Mouse (Mus musculus) gastrocnemius, postnatal 14 days (tissue): ENCODE results near the gene Tns1. TPM values are rescaled to one million over a fixed set of nuclear protein-coding genes. Genes with fewer than 3 reads are reported as not detected.

Source experiments
- DNase-seq: peaks from one replicate; pipeline ENCODE4 v3.0.0; 2021; ENCODE audit warnings: mixed read lengths
- intact Hi-C: fragments of 180-260 bp; cut with DNase I; formaldehyde crosslinking; loops from one replicate; pipeline ENCODE4 v1.15.1; 2025; ENCODE audit warnings: low total_unique reads
- total RNA-seq, 2 experiments: library from RNA; stranded (reverse); gene quantifications; 2 replicates each; pipeline ENCODE4 v1.2.3; 2021

Gene Tns1
- total RNA-seq, 2 experiments from 2014 or later = 176 to 217 TPM

DNA sequence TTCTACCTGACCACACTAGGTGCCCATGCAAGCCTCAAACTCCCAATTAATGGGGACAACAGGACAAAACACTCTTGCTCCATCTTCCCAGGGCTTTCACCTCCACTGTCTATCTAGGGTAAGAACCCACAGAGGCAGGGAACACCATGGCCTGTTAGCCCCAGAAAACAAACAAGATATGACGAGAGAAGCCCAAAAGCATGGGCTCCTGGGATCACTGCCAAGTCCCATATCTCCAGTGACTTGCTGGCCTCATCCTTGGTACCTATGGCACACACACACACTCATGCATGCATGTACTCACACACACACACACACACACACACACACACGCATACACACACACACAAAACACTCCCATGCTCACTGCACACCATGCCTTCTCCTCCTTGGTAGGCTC lies 120.5 kb downstream of the Tns1 start:
- intact Hi-C loops = no loop called here
- DNase-seq = no peak

DNA sequence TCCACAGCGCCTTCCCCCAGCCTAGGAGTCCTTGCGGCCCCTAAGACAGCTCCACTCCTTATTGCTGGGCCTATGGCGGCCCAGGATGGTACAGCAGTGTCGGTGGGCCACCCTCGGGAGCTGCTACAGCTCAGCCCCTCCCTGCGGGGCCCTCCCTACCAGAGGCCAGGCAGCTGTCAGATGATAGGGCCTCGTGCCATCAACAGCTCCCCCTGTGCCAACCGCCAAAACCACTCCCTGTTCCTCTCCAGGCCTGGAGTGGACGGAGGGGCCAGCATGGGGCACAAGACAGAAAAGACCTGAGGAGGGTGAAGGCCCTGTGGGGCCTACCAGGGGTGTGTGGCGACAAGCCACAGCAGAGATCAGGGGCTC lies 122.8 kb downstream of the Tns1 start:
- peak; percentile 72 for DNase-seq
- intact Hi-C loops = no loop called here

DNA sequence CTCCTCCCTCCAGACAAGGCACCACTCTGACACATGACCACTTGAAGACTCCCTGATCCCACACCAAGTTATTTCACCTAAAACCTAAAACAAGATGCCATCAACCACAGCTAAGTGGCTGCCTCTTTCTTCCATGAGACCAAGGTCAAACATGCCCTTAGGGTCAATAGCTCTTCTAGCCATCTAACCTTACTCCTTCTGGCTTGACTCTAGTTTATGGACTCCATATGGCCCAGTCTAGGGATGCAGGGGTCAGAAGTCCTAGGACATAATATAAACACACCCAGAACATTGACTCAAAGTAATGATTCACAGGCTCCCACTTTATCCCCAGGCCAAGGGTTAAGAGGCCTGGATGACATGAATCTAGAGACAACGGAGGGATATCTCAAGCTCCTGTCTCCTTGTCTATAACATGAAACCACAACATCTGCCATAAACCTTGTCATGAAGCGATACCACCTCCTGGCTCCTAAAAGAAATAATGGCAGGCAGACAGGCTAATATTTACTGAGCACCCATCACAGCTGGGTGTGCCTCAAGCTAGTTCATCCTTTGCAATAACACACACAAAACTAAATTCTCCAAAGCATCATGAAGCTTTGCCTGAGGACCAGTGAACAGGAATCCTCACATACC lies 123.3 kb downstream of the Tns1 start:
- intact Hi-C loops = no loop called here
- DNase-seq = no peak

- intact Hi-C loops = no loop called here
- no peak for DNase-seq
Observed at GRCm38 (mm10) chr1:74000191-74000651, 124.0 kb downstream of the Tns1 start.

- intact Hi-C loops = no loop called here
- no peak for DNase-seq
Observed at GRCm38 (mm10) chr1:73999533-73999932, 124.7 kb downstream of the Tns1 start.

GRCm38 (mm10) chr1:73998925-73999375 lies 125.3 kb downstream of the Tns1 start:
- intact Hi-C loops = no loop called here

DNA sequence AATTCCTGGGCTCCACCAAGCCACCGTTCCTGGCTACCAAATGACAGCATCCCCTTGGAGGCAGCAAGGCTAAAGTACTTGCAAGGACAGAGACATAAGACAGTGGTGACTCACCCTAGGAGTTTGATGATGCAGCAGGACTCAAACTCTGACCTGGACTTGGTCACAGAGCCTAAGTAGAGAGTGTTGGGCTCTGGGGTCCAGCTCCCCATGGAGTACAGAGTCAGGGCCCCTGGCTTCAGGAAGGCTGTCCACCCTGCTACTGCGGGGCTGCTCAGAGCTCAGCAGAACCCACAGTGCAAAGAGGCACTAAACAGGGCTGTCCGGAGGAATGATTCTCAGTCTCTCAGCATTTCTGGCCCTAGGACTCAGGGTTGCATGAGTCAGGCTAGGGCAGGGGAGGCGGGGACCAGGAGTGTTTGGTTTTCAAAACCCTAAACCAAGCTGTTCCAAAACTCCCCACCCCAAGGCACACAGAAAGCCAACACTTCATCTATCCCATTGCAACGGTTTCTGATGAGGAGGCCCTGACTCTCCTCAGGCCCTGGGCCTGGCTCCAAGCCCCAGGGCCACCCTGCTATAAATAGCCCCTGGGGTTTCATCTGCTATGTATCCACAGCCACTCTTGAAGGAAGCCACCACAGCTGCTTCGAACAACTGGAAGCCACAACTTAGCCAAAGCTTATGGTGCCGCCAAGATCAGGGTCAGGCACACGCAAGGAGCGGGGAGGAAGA lies 126.0 kb downstream of the Tns1 start:
- peak; percentile 65 for DNase-seq
- intact Hi-C loops = no loop called here

More at GRCm38 (mm10) chr1:73998925-73999375, 125.3 kb downstream of the Tns1 start:
- no peak for DNase-seq

- DNase-seq = no peak
- intact Hi-C loops = no loop called here
Observed at GRCm38 (mm10) chr1:73997341-73997740, 126.9 kb downstream of the Tns1 start.

GRCm38 (mm10) chr1:73996650-73997049 lies 127.6 kb downstream of the Tns1 start:
- intact Hi-C loops = no loop called here

GRCm38 (mm10) chr1:73996209-73996608 lies 128.0 kb downstream of the Tns1 start:
- intact Hi-C loops = no loop called here
- DNase-seq = peak; percentile 79

More at GRCm38 (mm10) chr1:73996650-73997049, 127.6 kb downstream of the Tns1 start:
- DNase-seq = no peak

- no peak for DNase-seq
- intact Hi-C loops = no loop called here
Observed at GRCm38 (mm10) chr1:73995063-73995810, 129.0 kb downstream of the Tns1 start.

GRCm38 (mm10) chr1:73993901-73994426 lies 130.3 kb downstream of the Tns1 start:
- intact Hi-C loops = no loop called here
- DNase-seq = peak; percentile 72

GRCm38 (mm10) chr1:73993279-73993678 lies 131.0 kb downstream of the Tns1 start:
- DNase-seq = no peak
- intact Hi-C loops = no loop called here

DNA sequence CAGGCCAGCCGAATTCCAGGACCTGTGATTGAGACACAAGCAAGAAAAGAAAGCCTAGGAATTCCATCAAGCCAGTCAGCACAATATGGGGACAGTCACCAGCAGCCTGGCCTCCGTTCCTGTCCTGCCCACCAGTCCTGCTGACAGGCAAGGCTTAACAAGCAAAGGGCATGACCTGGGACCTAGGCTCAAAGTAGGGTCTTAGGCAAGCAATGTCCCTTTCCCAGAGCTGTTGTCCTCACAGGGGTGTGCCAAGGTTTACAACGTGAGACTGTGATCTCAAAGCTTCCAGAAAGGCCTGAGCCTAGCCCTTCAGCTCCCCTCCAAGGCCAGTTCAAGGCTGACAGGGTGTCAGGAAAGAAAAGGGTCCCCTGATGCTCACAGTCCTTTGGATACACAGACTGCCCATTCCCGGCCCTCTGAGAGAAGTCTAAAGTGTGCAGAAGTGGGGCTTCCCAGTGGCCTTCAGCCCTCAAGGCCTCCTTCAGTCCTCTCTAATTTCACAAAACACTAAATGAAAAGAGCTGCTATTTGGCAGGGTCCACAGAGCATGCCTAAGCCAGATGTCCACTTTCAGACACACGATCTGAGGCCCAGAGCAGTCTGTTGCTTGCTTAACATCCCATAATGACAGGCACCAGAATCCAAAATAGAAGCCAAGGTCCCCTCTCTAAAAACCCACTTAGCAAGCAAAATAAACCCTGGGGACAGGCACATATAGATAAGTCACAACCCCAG lies 131.9 kb downstream of the Tns1 start:
- DNase-seq = no peak
- intact Hi-C loops = no loop called here

DNA sequence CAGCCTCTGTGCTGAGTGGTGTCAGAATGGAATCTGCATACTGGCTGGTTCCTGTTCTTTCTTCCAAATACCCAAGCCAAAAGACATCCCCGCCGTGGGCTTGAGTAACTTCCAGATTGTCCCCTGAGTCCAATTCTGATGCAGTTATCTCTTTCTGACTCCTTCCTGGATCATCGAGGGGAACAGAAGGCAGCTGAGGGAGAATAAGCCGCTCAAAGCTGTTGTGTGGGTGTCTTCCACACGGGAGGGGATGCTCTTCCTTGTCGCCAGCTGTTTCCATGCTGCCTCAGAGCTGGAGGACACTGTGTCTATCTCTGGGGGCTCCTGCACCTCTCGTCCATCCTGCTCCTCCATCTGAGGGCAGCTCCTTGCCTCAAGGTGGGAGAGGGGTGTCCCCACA lies 133.0 kb downstream of the Tns1 start:
- intact Hi-C loops = no loop called here

GRCm38 (mm10) chr1:73990024-73990423 lies 134.2 kb downstream of the Tns1 start:
- DNase-seq = no peak
- intact Hi-C loops = no loop called here

More for the DNA sequence above, 133.0 kb downstream of the Tns1 start:
- DNase-seq = no peak

DNA sequence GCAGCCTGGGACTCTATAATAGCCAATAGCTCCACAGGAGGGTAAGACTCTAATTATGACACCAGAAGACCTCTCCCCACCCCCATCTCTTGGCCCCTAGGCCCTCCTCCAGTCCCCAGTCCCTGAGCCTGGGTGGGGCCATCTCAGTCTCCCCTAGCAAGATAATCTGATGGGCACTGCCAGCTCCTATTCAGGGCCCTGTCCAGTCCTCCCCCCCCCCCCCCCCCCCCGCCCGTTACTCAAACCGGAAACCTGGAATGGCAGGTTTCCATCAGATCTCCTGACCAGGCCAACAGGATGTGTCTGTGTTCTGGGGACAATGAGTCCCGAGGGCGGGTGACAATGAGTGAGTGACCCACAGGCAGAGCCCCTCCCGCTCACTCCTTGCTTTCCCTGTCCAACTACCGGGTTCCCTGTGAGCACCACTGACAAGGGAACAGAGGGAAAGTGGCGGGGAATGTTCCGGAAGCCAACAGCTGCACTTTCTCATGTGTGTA lies 136.5 kb downstream of the Tns1 start:
- intact Hi-C loops = loop anchor here (5.0 kb wide), 1 partner anchor 90 kb away; no protein-coding TSS in a partner anchor
- peak; percentile 38 for DNase-seq

DNA sequence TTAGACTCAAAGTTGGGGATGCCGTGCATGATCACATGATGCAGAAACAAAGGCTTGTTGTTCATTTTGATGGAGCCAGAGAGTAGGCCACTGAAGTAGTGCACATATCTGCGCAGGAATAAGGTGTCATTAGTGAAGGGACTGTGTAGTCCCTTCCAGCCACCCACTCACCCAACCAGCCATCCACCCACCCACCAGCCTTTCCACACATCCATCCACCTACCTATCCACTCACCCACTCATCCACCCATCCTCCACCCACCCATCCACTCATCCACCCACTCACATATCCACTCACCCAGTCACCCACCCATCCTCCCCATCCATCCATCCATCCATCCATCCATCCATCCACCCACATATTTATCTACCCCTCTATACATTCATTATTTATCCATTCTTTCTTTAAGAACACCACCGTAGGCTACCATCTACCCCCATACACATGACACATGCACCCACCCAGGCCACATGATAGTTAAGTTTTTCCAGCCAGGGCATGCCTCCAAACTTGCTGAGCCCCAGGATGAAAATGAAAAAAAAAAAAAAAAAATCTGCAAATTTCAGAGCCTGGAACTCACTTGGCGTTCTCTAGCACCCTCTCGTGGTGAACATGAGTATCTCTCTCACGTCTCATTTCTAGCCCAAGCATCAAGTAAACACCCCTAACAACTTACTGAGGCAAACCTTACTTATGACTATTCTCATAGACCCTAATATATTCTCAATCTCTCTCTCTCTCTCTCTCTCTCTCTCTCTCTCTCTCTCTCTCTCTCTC lies 137.8 kb downstream of the Tns1 start:
- DNase-seq = peak; percentile 55

More for the DNA sequence above, 137.8 kb downstream of the Tns1 start:
- intact Hi-C loops = loop anchor here (5.0 kb wide), 1 partner anchor 91 kb away; no protein-coding TSS in a partner anchor
